Mouse (Mus musculus) intestine, embryonic 15.5 days (tissue): ENCODE data around the gene Polr2h. TPM values are rescaled to one million over a fixed set of nuclear protein-coding genes. Genes with fewer than 3 reads are reported as not detected.
"Not testable (repeated sequence)": the region's sequence is repeated elsewhere in the genome, so short reads cannot be mapped to it uniquely, and the experiment has no call there.

ENCODE experiments used
- ATAC-seq: fragments of 200-750 bp; cut with Nextera tagmentation; 2 replicates; pipeline ENCODE4 v1.8.0; 2017; ENCODE audit warnings: moderate TSS enrichment, moderate library complexity
- H3K27ac ChIP-seq: fragments of 300-500 bp; sonication (generic); 2 replicates; pipeline ENCODE4 v1.5.1; 2015; ENCODE audit warnings: mild to moderate bottlenecking, inconsistent platforms
- H3K27me3 ChIP-seq: fragments of 300-500 bp; sonication (generic); replicated peaks from 2 replicates; pipeline ENCODE4 v1.6.1; 2015; ENCODE audit warnings: inconsistent platforms
- H3K36me3 ChIP-seq: fragments of 300-500 bp; sonication (generic); 2 replicates; pipeline ENCODE4 v1.6.1; 2015; ENCODE audit warnings: inconsistent platforms
- H3K4me1 ChIP-seq: fragments of 300-500 bp; sonication (generic); replicated peaks from 2 replicates; pipeline ENCODE4 v1.6.1; 2015; ENCODE audit warnings: inconsistent platforms
- H3K4me2 ChIP-seq: fragments of 300-500 bp; sonication (generic); replicated peaks from 2 replicates; pipeline ENCODE4 v1.6.1; 2015; ENCODE audit warnings: mild to moderate bottlenecking, inconsistent platforms
- H3K4me3 ChIP-seq: fragments of 300-500 bp; sonication (generic); replicated peaks from 2 replicates; pipeline ENCODE4 v1.5.1; 2015; ENCODE audit warnings: inconsistent platforms
- H3K9ac ChIP-seq: fragments of 300-500 bp; sonication (generic); 2 replicates; pipeline ENCODE4 v1.6.1; 2015; ENCODE audit warnings: inconsistent platforms
- H3K9me3 ChIP-seq: fragments of 300-500 bp; sonication (generic); 2 replicates; pipeline ENCODE4 v1.6.1; 2016; ENCODE audit warnings: inconsistent platforms
- WGBS: fragments of 180-500 bp; shearing (Covaris S2); methylation state at CpG from one replicate; pipeline ENCODE4 v1.1.7; 2015; 5-methylcytosine and 5-hydroxymethylcytosine counted together
- polyA plus RNA-seq: library from polyadenylated mRNA; unstranded; fragments of >200 nt; fragmentation: Nextera tagmentation; extraction: Ambion mirVana; gene quantifications from 2 replicates; pipeline ENCODE4 v1.2.1, GENCODE M21; 2015

Gene Polr2h
- polyA plus RNA-seq = 104 and 112 TPM in 2 replicates

GRCm38 (mm10) chr16:20717181-20717977 lies at the start of gene Polr2h, which contains the start of gene Clcn2:
Polr2h (plus strand) TSS chr16:20717665.
Clcn2 (minus strand) TSS chr16:20717746.
- Histone ChIP-seq H3K27me3 (no peaks in the 10 kb centered on the region), H3K4me1 (peaks cover 24% of the 10 kb centered on the region), H3K9me3 (no peaks in the 10 kb centered on the region), H3K27ac (peak within 1 kb of the TSS; percentile 98), H3K4me3 (peak within 1 kb of the TSS; percentile 75), H3K4me2 (peak within 1 kb of the TSS; percentile 95), H3K36me3 (peaks cover 10% of the 10 kb centered on the region; the same call in 1 of the 2 replicates), H3K9ac (peak within 1 kb of the TSS; percentile 77)
- under 1% methylated on average over 62 of the region's 62 CpGs for WGBS
- ATAC-seq = peak; percentile 88

GRCm38 (mm10) chr16:20668013-20668412 lies 49.5 kb upstream of the Polr2h start, which contains the start of gene Eif4g1:
Eif4g1 (plus strand) TSS chr16:20668313.
- H3K27ac ChIP-seq, ATAC-seq, H3K4me2 ChIP-seq, H3K4me1 ChIP-seq, H3K9ac ChIP-seq, H3K36me3 ChIP-seq, H3K4me3 ChIP-seq, H3K27me3 ChIP-seq, H3K9me3 ChIP-seq: not testable (repeated sequence)
- WGBS = 97% methylated on average over 5 of the region's 6 CpGs

- Histone ChIP-seq H3K36me3 (peaks cover 4% of the 10 kb centered on the region; the same call in 1 of the 2 replicates), H3K4me2 (no peak overlapping the region), H3K4me3 (no peak overlapping the region), H3K9ac (no peak overlapping the region), H3K27ac (no peak overlapping the region), H3K9me3 (no peaks in the 10 kb centered on the region), H3K27me3 (no peaks in the 10 kb centered on the region), H3K4me1 (peaks cover 22% of the 10 kb centered on the region)
- WGBS = 82% methylated on average over 3 of the region's 3 CpGs
- ATAC-seq = no peak
Measured at GRCm38 (mm10) chr16:20670291-20670690, 47.2 kb upstream of the Polr2h start.

GRCm38 (mm10) chr16:20671886-20672285 lies 45.6 kb upstream of the Polr2h start:
- 26% methylated on average over 6 of the region's 6 CpGs for WGBS
- no peak for ATAC-seq
- Histone ChIP-seq H3K36me3 (peaks cover 14% of the 10 kb centered on the region), H3K27me3 (no peaks in the 10 kb centered on the region), H3K4me3 (peak overlapping the region; percentile 86), H3K9me3 (no peaks in the 10 kb centered on the region), H3K9ac (no peak overlapping the region), H3K27ac (peak overlapping the region; percentile 44; the same call in 1 of the 2 replicates), H3K4me2 (peak overlapping the region; percentile 88), H3K4me1 (peaks cover 26% of the 10 kb centered on the region)

- peak overlapping the region; percentile 89 for H3K9ac ChIP-seq
- peak; percentile 96 for ATAC-seq
- no peaks in the 10 kb centered on the region for H3K9me3 ChIP-seq
- no peaks in the 10 kb centered on the region for H3K27me3 ChIP-seq
- peak overlapping the region; percentile 86 for H3K4me3 ChIP-seq
- WGBS = under 1% methylated on average over 38 of the region's 38 CpGs
- H3K4me2 ChIP-seq = peak overlapping the region; percentile 88
- H3K27ac ChIP-seq = peak overlapping the region; percentile 94
- H3K36me3 ChIP-seq = peaks cover 17% of the 10 kb centered on the region
- H3K4me1 ChIP-seq = peaks cover 26% of the 10 kb centered on the region
Measured at GRCm38 (mm10) chr16:20672500-20672902, 45.0 kb upstream of the Polr2h start.

GRCm38 (mm10) chr16:20672965-20673705 lies 44.3 kb upstream of the Polr2h start:
- peak; percentile 81 for ATAC-seq
- Histone ChIP-seq H3K27me3 (no peaks in the 10 kb centered on the region), H3K9ac (peak overlapping the region; percentile 89), H3K4me3 (peak overlapping the region; percentile 86), H3K4me2 (peak overlapping the region; percentile 88), H3K4me1 (peaks cover 26% of the 10 kb centered on the region), H3K36me3 (peaks cover 23% of the 10 kb centered on the region), H3K9me3 (no peaks in the 10 kb centered on the region), H3K27ac (peak overlapping the region; percentile 94)
- under 1% methylated on average over 70 of the region's 78 CpGs for WGBS

GRCm38 (mm10) chr16:20673706-20674303 lies 43.7 kb upstream of the Polr2h start:
- Histone ChIP-seq H3K9me3 (no peaks in the 10 kb centered on the region), H3K27ac (peak overlapping the region; percentile 94), H3K4me2 (peak overlapping the region; percentile 88), H3K4me1 (peaks cover 26% of the 10 kb centered on the region), H3K4me3 (peak overlapping the region; percentile 86), H3K27me3 (no peaks in the 10 kb centered on the region), H3K9ac (peak overlapping the region; percentile 89), H3K36me3 (peaks cover 30% of the 10 kb centered on the region)
- ATAC-seq = peak; percentile 63
- WGBS = 6% methylated on average over 14 of the region's 14 CpGs

GRCm38 (mm10) chr16:20675213-20675612 lies 42.3 kb upstream of the Polr2h start:
- WGBS = 86% methylated on average over 6 of the region's 6 CpGs
- Histone ChIP-seq H3K27ac (no peak overlapping the region), H3K9me3 (no peaks in the 10 kb centered on the region), H3K36me3 (peaks cover 40% of the 10 kb centered on the region), H3K9ac (no peak overlapping the region), H3K27me3 (no peaks in the 10 kb centered on the region), H3K4me1 (peaks cover 26% of the 10 kb centered on the region), H3K4me3 (no peak overlapping the region), H3K4me2 (peak overlapping the region; percentile 88)
- ATAC-seq = no peak

GRCm38 (mm10) chr16:20676702-20677101 lies 40.8 kb upstream of the Polr2h start:
- Histone ChIP-seq H3K36me3 (peaks cover 55% of the 10 kb centered on the region), H3K4me2 (no peak overlapping the region), H3K9ac (no peak overlapping the region), H3K4me1 (peaks cover 25% of the 10 kb centered on the region), H3K4me3 (no peak overlapping the region), H3K9me3 (no peaks in the 10 kb centered on the region), H3K27me3 (no peaks in the 10 kb centered on the region), H3K27ac (no peak overlapping the region)
- 67% methylated on average over 4 of the region's 4 CpGs for WGBS
- no peak for ATAC-seq

- 78% methylated on average over 5 of the region's 5 CpGs for WGBS
- Histone ChIP-seq H3K27me3 (no peaks in the 10 kb centered on the region), H3K4me1 (peaks cover 21% of the 10 kb centered on the region), H3K4me3 (no peak overlapping the region), H3K4me2 (no peak overlapping the region), H3K27ac (no peak overlapping the region), H3K9ac (no peak overlapping the region), H3K36me3 (peaks cover 62% of the 10 kb centered on the region), H3K9me3 (no peaks in the 10 kb centered on the region)
- ATAC-seq = no peak
Measured at GRCm38 (mm10) chr16:20677380-20677779, 40.1 kb upstream of the Polr2h start.

- Histone ChIP-seq H3K9me3 (no peaks in the 10 kb centered on the region), H3K27ac (no peak overlapping the region), H3K36me3 (peaks cover 69% of the 10 kb centered on the region), H3K4me2 (no peak overlapping the region), H3K4me1 (peaks cover 21% of the 10 kb centered on the region), H3K27me3 (no peaks in the 10 kb centered on the region), H3K4me3 (no peak overlapping the region), H3K9ac (no peak overlapping the region)
- WGBS = 76% methylated on average over 10 of the region's 10 CpGs
- ATAC-seq = no peak
Measured at GRCm38 (mm10) chr16:20677974-20678675, 39.3 kb upstream of the Polr2h start.
